9 mouse cellular contexts compared by ENCODE assay signal in genomic region chr1:58770111-58770720, GRCm38 (mm10). TPM values are rescaled to one million over a fixed set of nuclear protein-coding genes. Genes with fewer than 3 reads are reported as not detected.
A peak's percentile ranks its signal among the peaks of the same experiment; 100 is the strongest.
DNase-seq lines count a peak whose midpoint lies in the region; ATAC-seq and TF ChIP-seq lines count a peak whose summit lies in the region.
"Had no signal": no experiment of that assay in that cellular context is flagged by ENCODE, and none has a peak within 500 bp of the region (broad histone marks: within the 10 kb centered on the region; RNA-seq: fewer than 3 reads in every experiment).

No protein-coding gene starts in this region.

- ATAC-seq in hindbrain, embryonic 13.5 days (ENCODE audit: low FRiP score): no peak
- ATAC-seq in forebrain, postnatal 0 days: no peak
- ATAC-seq in midbrain, postnatal 0 days (ENCODE audit: low FRiP score): no peak; the same call in 1 of the 2 replicates
- no peak for ATAC-seq in megakaryocyte-erythroid progenitor cell, adult 5-6 weeks (replicated peaks; ENCODE audit: low FRiP score, low TSS enrichment, poor library complexity, severe bottlenecking)

- H3K27ac ChIP-seq in hindbrain, embryonic 10.5 days: no peak overlapping the region
- H3K27ac ChIP-seq in hindbrain, embryonic 13.5 days: no peak overlapping the region
- no peak overlapping the region for H3K27ac ChIP-seq in forebrain, postnatal 0 days (ENCODE audit: low read depth, low read length)
- no peak overlapping the region for H3K27ac ChIP-seq in midbrain, postnatal 0 days (ENCODE audit: low read depth, low read length)
- H3K27ac ChIP-seq: lung, embryonic 15.5 days had no signal

- no peak overlapping the region for H3K9ac ChIP-seq in hindbrain, embryonic 13.5 days
- H3K9ac ChIP-seq in forebrain, postnatal 0 days: no peak overlapping the region
- H3K9ac ChIP-seq in midbrain, postnatal 0 days (replicated peaks; ENCODE audit: low read length, poor library complexity, severe bottlenecking): no peak overlapping the region
- H3K9ac ChIP-seq: lung, embryonic 15.5 days had no signal

- no peak overlapping the region for H3K4me3 ChIP-seq in hindbrain, embryonic 10.5 days
- H3K4me3 ChIP-seq in hindbrain, embryonic 13.5 days: no peak overlapping the region
- H3K4me3 ChIP-seq in E14TG2a.4 (replicated peaks; ENCODE audit: low read length): no peak overlapping the region
- no peak overlapping the region for H3K4me3 ChIP-seq in forebrain, postnatal 0 days (ENCODE audit: low read depth, low read length)
- no peak overlapping the region for H3K4me3 ChIP-seq in midbrain, postnatal 0 days (ENCODE audit: low read depth, low read length)
- H3K4me3 ChIP-seq: lung, embryonic 15.5 days had no signal

- H3K9me3 ChIP-seq in hindbrain, embryonic 10.5 days: no peaks in the 10 kb centered on the region
- no peaks in the 10 kb centered on the region for H3K9me3 ChIP-seq in hindbrain, embryonic 13.5 days
- peaks cover 39% of the 10 kb centered on the region for H3K9me3 ChIP-seq in E14TG2a.4 (ENCODE audit: low read length)
- no peaks in the 10 kb centered on the region for H3K9me3 ChIP-seq in forebrain, postnatal 0 days (ENCODE audit: low read length)
- H3K9me3 ChIP-seq in midbrain, postnatal 0 days (ENCODE audit: low read length): no peaks in the 10 kb centered on the region
- H3K9me3 ChIP-seq: lung, embryonic 15.5 days had no signal

- no peak overlapping the region for H3K4me2 ChIP-seq in hindbrain, embryonic 13.5 days
- no peak overlapping the region for H3K4me2 ChIP-seq in forebrain, postnatal 0 days (ENCODE audit: low read depth)
- H3K4me2 ChIP-seq in midbrain, postnatal 0 days (ENCODE audit: low read depth, low read length, poor library complexity, severe bottlenecking): no peak overlapping the region
- H3K4me2 ChIP-seq: lung, embryonic 15.5 days had no signal

- no peaks in the 10 kb centered on the region for H3K36me3 ChIP-seq in hindbrain, embryonic 10.5 days
- H3K36me3 ChIP-seq in hindbrain, embryonic 13.5 days: no peaks in the 10 kb centered on the region
- H3K36me3 ChIP-seq in E14TG2a.4 (ENCODE audit: insufficient read depth, low read length): no peaks in the 10 kb centered on the region
- no peaks in the 10 kb centered on the region for H3K36me3 ChIP-seq in forebrain, postnatal 0 days (ENCODE audit: insufficient read depth)
- H3K36me3 ChIP-seq in midbrain, postnatal 0 days (ENCODE audit: insufficient read depth, low read length): no peaks in the 10 kb centered on the region
- H3K36me3 ChIP-seq: lung, embryonic 15.5 days had no signal

- TF ChIP-seq POLR2A in brain, embryonic 14.5 days (IDR thresholded peaks at IDR 0.05; ENCODE audit: borderline replicate concordance, extremely low read depth, insufficient read depth, insufficient read length, poor library complexity, severe bottlenecking): no peak

- 29% methylated on average over 7 of the region's 7 CpGs for WGBS in hindbrain, embryonic 10.5 days
- 29% methylated on average over 7 of the region's 7 CpGs for WGBS in hindbrain, embryonic 13.5 days
- WGBS in forebrain, postnatal 0 days: 27% methylated on average over 7 of the region's 7 CpGs
- 29% methylated on average over 7 of the region's 7 CpGs for WGBS in midbrain, postnatal 0 days

- no peaks in the 10 kb centered on the region for H3K4me1 ChIP-seq in hindbrain, embryonic 10.5 days (replicated peaks)
- H3K4me1 ChIP-seq in hindbrain, embryonic 13.5 days (replicated peaks): no peaks in the 10 kb centered on the region
- peaks cover 15% of the 10 kb centered on the region for H3K4me1 ChIP-seq in E14TG2a.4 (replicated peaks; ENCODE audit: low read depth, low read length)
- H3K4me1 ChIP-seq in forebrain, postnatal 0 days (ENCODE audit: insufficient read depth): no peaks in the 10 kb centered on the region
- H3K4me1 ChIP-seq in midbrain, postnatal 0 days (ENCODE audit: insufficient read depth, low read length): no peaks in the 10 kb centered on the region
- H3K4me1 ChIP-seq: lung, embryonic 15.5 days had no signal

- no peaks in the 10 kb centered on the region for H3K27me3 ChIP-seq in hindbrain, embryonic 10.5 days (ENCODE audit: insufficient read depth, poor library complexity, severe bottlenecking)
- H3K27me3 ChIP-seq in hindbrain, embryonic 13.5 days: no peaks in the 10 kb centered on the region
- H3K27me3 ChIP-seq in E14TG2a.4 (ENCODE audit: insufficient read depth, low read length): no peaks in the 10 kb centered on the region
- no peaks in the 10 kb centered on the region for H3K27me3 ChIP-seq in forebrain, postnatal 0 days (ENCODE audit: insufficient read depth, low read length)
- H3K27me3 ChIP-seq in midbrain, postnatal 0 days (ENCODE audit: insufficient read depth, low read length): no peaks in the 10 kb centered on the region
- H3K27me3 ChIP-seq: lung, embryonic 15.5 days had no signal

- DNase-seq in hindbrain, embryonic 10.5 days (ENCODE audit: low spot score): peak; percentile 36
- DNase-seq in brain, embryonic 14.5 days (ENCODE audit: low read depth): peak; percentile 65
- peak; percentile 73 for DNase-seq in forebrain, postnatal 0 days
- DNase-seq in layer of hippocampus, postnatal 10 days (ENCODE audit: low spot score in 2 of 2): peak; percentile 39 to 54
- DNase-seq in midbrain, postnatal 0 days (ENCODE audit: low spot score): peak; percentile 60

- TF ChIP-seq CTCF in E14TG2a.4 (conservative IDR thresholded peaks at IDR 0.05; ENCODE audit: low read length): peak; percentile 48
- peak; percentile 57; the same call in 1 of the 2 replicates for TF ChIP-seq CTCF in brain, embryonic 14.5 days (IDR thresholded peaks at IDR 0.05; ENCODE audit: borderline replicate concordance, extremely low read depth, insufficient read depth, insufficient read length)
- TF ChIP-seq CTCF in forebrain, postnatal 0 days (IDR thresholded peaks at IDR 0.05; ENCODE audit: low read depth): peak; percentile 69
- peak; percentile 76 for TF ChIP-seq CTCF in midbrain, postnatal 0 days (IDR thresholded peaks at IDR 0.05)

RNA-seq across cellular contexts. Expression of gene Casp8, which starts 25.0 kb away (rescaled TPM):
- 13.0 and 13.8 TPM in 2 replicates for polyA plus RNA-seq in hindbrain, embryonic 10.5 days (2016; fragmentation: Nextera tagmentation; extraction: Ambion mirVana)
- polyA plus RNA-seq in hindbrain, embryonic 13.5 days (2015; fragmentation: Nextera tagmentation; extraction: Ambion mirVana): 6.9 and 8.2 TPM in 2 replicates
- 1.6 and 3.4 TPM in 2 replicates for polyA plus RNA-seq in brain, embryonic 14.5 days (2012; rRNA removed)
- total RNA-seq in forebrain, postnatal 0 days (2014; rRNA removed): 4.5 and 5.4 TPM in 2 replicates
- 1.9 and 3.3 TPM in 2 replicates for polyA plus RNA-seq in forebrain, postnatal 0 days (2015; fragmentation: Nextera tagmentation; extraction: Ambion mirVana)
- total RNA-seq in layer of hippocampus, postnatal 10 days (2021): 1 to 10 TPM; 4.9 to 5.3 TPM
- total RNA-seq in midbrain, postnatal 0 days (2014; rRNA removed): 2.2 and 2.5 TPM in 2 replicates
- 3.5 and 4.3 TPM in 2 replicates for polyA plus RNA-seq in midbrain, postnatal 0 days (2015; fragmentation: Nextera tagmentation; extraction: Ambion mirVana)
- 25.6 and 37.4 TPM in 2 replicates for total RNA-seq in megakaryocyte-erythroid progenitor cell, adult 5-6 weeks (2014; fragmentation: Nextera tagmentation)
- total RNA-seq in megakaryocyte-erythroid progenitor cell, adult 5-6 weeks (2017): 57.4 and 69.1 TPM in 2 replicates

RNA-seq across cellular contexts. Expression of gene Cflar, which starts 58.9 kb away (rescaled TPM):
- polyA plus RNA-seq in hindbrain, embryonic 10.5 days (2016; fragmentation: Nextera tagmentation; extraction: Ambion mirVana): 26.6 and 29.8 TPM in 2 replicates
- 16.5 and 17.2 TPM in 2 replicates for polyA plus RNA-seq in hindbrain, embryonic 13.5 days (2015; fragmentation: Nextera tagmentation; extraction: Ambion mirVana)
- polyA plus RNA-seq in brain, embryonic 14.5 days (2012; rRNA removed): 12.3 and 12.7 TPM in 2 replicates
- 24.5 and 35.4 TPM in 2 replicates for total RNA-seq in forebrain, postnatal 0 days (2014; rRNA removed)
- 20.2 and 21.2 TPM in 2 replicates for polyA plus RNA-seq in forebrain, postnatal 0 days (2015; fragmentation: Nextera tagmentation; extraction: Ambion mirVana)
- total RNA-seq in layer of hippocampus, postnatal 10 days (2021): 10 to 100 TPM; 32.7 to 32.9 TPM
- 15.3 and 17.4 TPM in 2 replicates for total RNA-seq in midbrain, postnatal 0 days (2014; rRNA removed)
- polyA plus RNA-seq in midbrain, postnatal 0 days (2015; fragmentation: Nextera tagmentation; extraction: Ambion mirVana): 15.8 and 16.7 TPM in 2 replicates
- total RNA-seq in megakaryocyte-erythroid progenitor cell, adult 5-6 weeks (2014; fragmentation: Nextera tagmentation): 51.7 and 65.3 TPM in 2 replicates
- total RNA-seq in megakaryocyte-erythroid progenitor cell, adult 5-6 weeks (2017): 26.9 and 53.4 TPM in 2 replicates
